Mouse (Mus musculus) E14TG2a.4 (cell line): ENCODE results near the gene Stra6l.

Experiments used
- H3K27me3 ChIP-seq: 2 replicates; pipeline ENCODE4 v1.6.1; 2014; ENCODE audit warnings: low read length, control low read depth; ENCODE audit not compliant: insufficient read depth
- H3K36me3 ChIP-seq: 2 replicates; pipeline ENCODE4 v1.6.1; 2014; ENCODE audit warnings: low read length, control low read depth; ENCODE audit not compliant: insufficient read depth
- H3K4me1 ChIP-seq: replicated peaks from 2 replicates; pipeline ENCODE4 v1.6.1; 2014; ENCODE audit warnings: low read depth, low read length, control low read depth
- H3K4me3 ChIP-seq: replicated peaks from 2 replicates; pipeline ENCODE4 v1.5.1; 2014; ENCODE audit warnings: mild to moderate bottlenecking, low read length
- H3K9me3 ChIP-seq: 2 replicates; pipeline ENCODE4 v1.6.1; 2014; ENCODE audit warnings: low read length, control low read depth
- CTCF ChIP-seq: conservative IDR thresholded peaks from 2 replicates; pipeline ENCODE4 v1.5.1; 2014; ENCODE audit warnings: low read length
- NANOG ChIP-seq: IDR thresholded peaks from 2 replicates; pipeline ENCODE4 v1.6.1; 2014; ENCODE audit warnings: borderline replicate concordance, low read length, mixed read lengths
- POU5F1 ChIP-seq: IDR thresholded peaks from 2 replicates; pipeline ENCODE4 v1.6.1; 2014; ENCODE audit warnings: low read length, borderline replicate concordance

The Stra6l gene

GRCm38 (mm10) chr4:45819208-45819931 lies 29.1 kb upstream of the Stra6l start:
- H3K27me3 ChIP-seq: peaks cover 35% of the 10 kb centered on the region
- no peak for TF ChIP-seq POU5F1
- TF ChIP-seq CTCF: no peak
- no peak for TF ChIP-seq NANOG

GRCm38 (mm10) chr4:45820074-45820830 lies 28.2 kb upstream of the Stra6l start:
- no peaks in the 10 kb centered on the region for H3K36me3 ChIP-seq
- TF ChIP-seq NANOG: no peak
- TF ChIP-seq CTCF: peak; percentile 85
- no peak for TF ChIP-seq POU5F1
- H3K4me3 ChIP-seq: peak overlapping the region; percentile 56
- no peaks in the 10 kb centered on the region for H3K9me3 ChIP-seq
- peaks cover 44% of the 10 kb centered on the region for H3K27me3 ChIP-seq
- peaks cover 75% of the 10 kb centered on the region for H3K4me1 ChIP-seq

More at GRCm38 (mm10) chr4:45819208-45819931, 29.1 kb upstream of the Stra6l start:
- Histone ChIP-seq H3K4me3 (peak overlapping the region; percentile 56), H3K9me3 (no peaks in the 10 kb centered on the region), H3K36me3 (no peaks in the 10 kb centered on the region), H3K4me1 (peaks cover 79% of the 10 kb centered on the region)

GRCm38 (mm10) chr4:45821995-45822394 lies 26.5 kb upstream of the Stra6l start:
- H3K4me1 ChIP-seq: peaks cover 65% of the 10 kb centered on the region
- H3K9me3 ChIP-seq: no peaks in the 10 kb centered on the region
- TF ChIP-seq NANOG (no peak), CTCF (no peak), POU5F1 (no peak)
- no peaks in the 10 kb centered on the region for H3K36me3 ChIP-seq
- peaks cover 60% of the 10 kb centered on the region for H3K27me3 ChIP-seq
- H3K4me3 ChIP-seq: no peak overlapping the region

GRCm38 (mm10) chr4:45822781-45823575 lies 25.5 kb upstream of the Stra6l start:
- Histone ChIP-seq H3K36me3 (no peaks in the 10 kb centered on the region), H3K4me3 (no peak overlapping the region)
- TF ChIP-seq POU5F1 (no peak), CTCF (no peak), NANOG (no peak)

GRCm38 (mm10) chr4:45824049-45824760 lies 24.3 kb upstream of the Stra6l start:
- TF ChIP-seq NANOG (no peak), CTCF (no peak), POU5F1 (no peak)
- H3K4me1 ChIP-seq: peaks cover 51% of the 10 kb centered on the region
- H3K27me3 ChIP-seq: peaks cover 80% of the 10 kb centered on the region
- H3K9me3 ChIP-seq: no peaks in the 10 kb centered on the region
- no peak overlapping the region for H3K4me3 ChIP-seq
- H3K36me3 ChIP-seq: no peaks in the 10 kb centered on the region

More at GRCm38 (mm10) chr4:45822781-45823575, 25.5 kb upstream of the Stra6l start:
- peaks cover 58% of the 10 kb centered on the region for H3K4me1 ChIP-seq
- no peaks in the 10 kb centered on the region for H3K9me3 ChIP-seq
- H3K27me3 ChIP-seq: peaks cover 69% of the 10 kb centered on the region

GRCm38 (mm10) chr4:45824761-45825556 lies 23.5 kb upstream of the Stra6l start:
- H3K4me1 ChIP-seq: peaks cover 51% of the 10 kb centered on the region
- no peak overlapping the region for H3K4me3 ChIP-seq
- H3K27me3 ChIP-seq: peaks cover 88% of the 10 kb centered on the region
- H3K9me3 ChIP-seq: no peaks in the 10 kb centered on the region
- no peaks in the 10 kb centered on the region for H3K36me3 ChIP-seq
- no peak for TF ChIP-seq NANOG
- TF ChIP-seq POU5F1: no peak
- no peak for TF ChIP-seq CTCF

GRCm38 (mm10) chr4:45826275-45827040 lies 22.0 kb upstream of the Stra6l start, which contains the start of gene Igfbpl1:
TSS of gene Igfbpl1 (minus strand) at chr4:45826923.
- H3K9me3 ChIP-seq: no peaks in the 10 kb centered on the region
- H3K4me3 ChIP-seq: peak within 1 kb of the TSS; percentile 84
- no peaks in the 10 kb centered on the region for H3K36me3 ChIP-seq
- H3K4me1 ChIP-seq: peaks cover 53% of the 10 kb centered on the region
- H3K27me3 ChIP-seq: peaks cover 92% of the 10 kb centered on the region
- TF ChIP-seq NANOG: no peak
- TF ChIP-seq CTCF: no peak
- TF ChIP-seq POU5F1: no peak
